Mouse (Mus musculus): ENCODE measurements at regions not wholly inside any gene's neighbourhood (a gene's known extent, or its start where the extent isn't known, plus 50 kb on each side); places are given as distances from the start of the nearest gene placed in this dataset.

GRCm38 (mm10) chr14:68806646-68807045, 487.5 kb downstream of the Synb start:
- no peak for DNase-seq (ENCODE audit: low spot score in 2 of 2)

- no peak for DNase-seq (ENCODE audit: low spot score in 2 of 2)
Measured at GRCm38 (mm10) chr14:68784395-68784794, 509.7 kb downstream of the Synb start.

DNA sequence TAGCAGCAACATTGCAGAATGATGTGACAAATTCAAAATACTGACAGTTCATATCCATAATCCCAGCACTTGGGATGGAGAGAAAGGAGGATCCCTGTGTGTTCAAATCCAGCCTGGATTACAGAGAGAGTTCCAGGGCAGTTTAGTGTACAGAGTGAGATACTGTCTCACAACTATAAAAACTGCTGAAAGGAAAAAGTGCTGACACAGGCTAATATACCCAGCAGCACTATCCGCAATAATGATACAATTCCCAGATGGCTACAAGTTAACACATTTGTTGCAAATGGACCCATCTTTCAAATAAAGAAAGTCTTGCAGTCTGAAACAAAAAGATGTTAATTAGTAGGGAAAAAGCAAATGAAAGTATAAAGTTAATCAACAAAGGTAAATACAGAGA, 510.9 kb downstream of the Synb start:
- DNase-seq (ENCODE audit: low spot score in 2 of 2), result no peak

DNA sequence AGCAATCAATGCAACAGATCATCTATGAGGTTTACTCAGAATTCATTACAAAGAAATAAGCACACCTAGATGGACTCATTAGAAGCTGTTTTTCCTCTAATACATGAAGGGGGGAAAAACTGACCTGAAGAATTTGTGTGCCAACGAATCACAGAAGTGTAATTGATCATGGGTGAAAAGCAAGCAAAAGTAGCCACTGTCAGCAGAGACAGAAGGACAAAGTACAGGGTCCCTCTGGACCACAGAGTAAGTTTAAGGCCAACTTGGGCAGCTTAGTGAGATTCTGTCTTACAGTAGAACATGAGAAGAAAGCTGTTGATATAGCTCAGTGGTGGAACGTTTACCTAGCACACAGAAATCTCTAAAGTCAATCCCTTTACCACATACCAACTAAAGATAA, 523.7 kb downstream of the Synb start:
- no peak for DNase-seq (ENCODE audit: low spot score in 2 of 2)

- no peak for DNase-seq (ENCODE audit: low spot score in 2 of 2)
Measured at GRCm38 (mm10) chr14:68762916-68763315, 531.2 kb downstream of the Synb start.

DNA sequence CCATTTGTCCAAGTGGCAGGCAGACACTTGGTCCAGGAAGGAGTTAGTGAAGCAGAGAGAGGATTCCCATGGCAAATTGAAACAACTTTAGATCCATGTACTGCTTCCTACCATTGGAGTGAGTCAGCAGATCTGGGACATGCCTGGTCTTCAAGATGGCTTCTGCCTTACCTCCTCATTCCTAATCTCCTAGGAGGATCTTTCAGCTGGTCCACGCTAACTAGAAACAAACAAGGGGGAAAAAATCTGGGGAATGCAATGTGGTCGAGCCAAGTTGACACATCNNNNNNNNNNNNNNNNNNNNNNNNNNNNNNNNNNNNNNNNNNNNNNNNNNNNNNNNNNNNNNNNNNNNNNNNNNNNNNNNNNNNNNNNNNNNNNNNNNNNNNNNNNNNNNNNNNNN, 549.4 kb downstream of the Synb start:
- no peak for DNase-seq (ENCODE audit: low spot score in 2 of 2)

- DNase-seq (ENCODE audit: low spot score in 2 of 2), result no peak
Measured at GRCm38 (mm10) chr14:68738474-68738873, 555.6 kb downstream of the Synb start.

DNA sequence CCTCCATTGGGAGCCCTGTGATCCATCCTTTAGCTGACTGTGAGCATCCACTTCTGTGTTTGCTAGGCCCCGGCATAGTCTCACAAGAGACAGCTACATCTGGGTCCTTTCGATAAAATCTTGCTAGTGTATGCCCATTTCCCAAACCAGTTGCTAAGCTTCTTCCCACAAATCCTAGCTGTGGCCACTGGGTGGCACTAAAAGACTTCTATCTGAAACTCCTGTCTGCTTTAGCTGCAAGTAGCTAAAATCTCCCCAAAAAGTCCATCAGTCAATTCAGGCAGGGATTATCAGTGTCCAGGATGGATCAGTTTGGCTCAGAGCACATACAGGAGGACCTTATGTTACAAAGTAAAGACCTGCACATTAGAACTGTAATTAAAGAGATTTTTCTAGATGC, 558.3 kb downstream of the Synb start:
- peak; percentile 3 to 35 for DNase-seq (ENCODE audit: low spot score in 2 of 2)

- DNase-seq (ENCODE audit: low spot score in 2 of 2), result no peak
Measured at GRCm38 (mm10) chr14:68721156-68721555, 572.9 kb downstream of the Synb start.

DNA sequence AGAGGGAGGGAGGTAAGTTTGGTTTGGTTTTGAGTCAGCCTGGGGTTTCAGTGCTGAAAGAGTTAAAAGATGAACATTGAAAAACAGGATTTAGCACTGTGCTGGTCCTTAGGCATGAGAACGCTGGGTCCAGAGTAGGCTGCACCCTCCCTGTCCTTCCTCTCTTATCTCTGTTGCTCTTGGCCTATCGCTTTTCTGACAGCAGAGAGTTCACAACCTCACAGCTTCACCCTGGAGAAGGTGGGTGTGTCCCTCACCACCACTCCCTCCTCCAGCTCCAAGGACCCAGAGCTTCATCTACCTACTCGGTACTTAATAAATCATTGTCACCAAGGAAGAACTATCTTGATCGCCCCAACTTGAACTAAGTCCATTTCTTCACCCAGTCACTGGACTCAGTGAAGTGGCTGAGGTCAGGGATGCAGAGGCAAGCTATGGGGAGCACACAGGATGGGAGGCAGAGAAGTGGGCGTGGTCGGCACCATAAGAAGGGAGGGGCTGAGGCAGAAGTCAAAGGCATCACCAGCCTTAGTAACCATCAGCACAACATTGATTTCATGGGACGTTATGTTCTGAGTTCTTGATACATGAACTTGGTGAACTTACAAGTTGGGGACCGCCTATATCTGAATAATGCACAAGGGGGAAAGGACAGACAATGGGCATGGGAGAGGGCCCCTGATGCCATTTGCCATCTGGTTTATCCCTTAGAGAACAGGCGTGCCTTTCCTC, 574.5 kb downstream of the Synb start:
- no peak for DNase-seq (ENCODE audit: low spot score in 2 of 2)

DNA sequence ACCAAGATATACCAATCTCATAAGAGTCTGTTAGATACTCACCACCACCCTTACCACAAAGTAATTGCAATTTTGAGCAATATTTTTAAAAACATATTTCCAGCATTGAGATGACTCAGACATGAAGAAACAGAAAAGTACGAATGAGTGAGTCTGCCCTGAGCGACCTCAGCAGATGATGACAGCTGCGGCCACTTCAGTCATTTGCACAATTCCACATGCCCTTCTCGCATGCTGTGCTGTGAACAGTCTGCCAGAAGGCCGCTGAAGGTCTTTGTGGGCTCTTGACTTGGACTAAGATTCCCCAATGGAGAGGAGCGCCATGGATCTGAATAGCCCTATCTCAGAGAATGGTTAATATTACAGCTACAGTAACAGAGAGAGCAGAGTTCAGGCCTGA, 575.3 kb downstream of the Synb start:
- no peak for DNase-seq (ENCODE audit: low spot score in 2 of 2)
